Mouse (Mus musculus): ENCODE measurements around the gene Rab29. TPM values are rescaled to one million over a fixed set of nuclear protein-coding genes. Genes with fewer than 3 reads are reported as not detected.

Rab29 gene
- total RNA-seq, 2 experiments from 2014 or later: 9.9 to 10.7 TPM

Other genes with a start within 250 kb of the Rab29 start
- gene Ctse, start 228.9 kb upstream of the Rab29 start, total RNA-seq (2021): not detected
- gene Rab7b, start 178.5 kb upstream of the Rab29 start, total RNA-seq (2021): 1 to 10 TPM; 2.5 to 2.7 TPM
- under 1 TPM; 0.12 to 0.15 TPM for gene Slc26a9, start 123.2 kb upstream of the Rab29 start, total RNA-seq (2021)
- gene Pm20d1, start 69.8 kb upstream of the Rab29 start, total RNA-seq (2021): 1 to 10 TPM; 1.8 to 2.2 TPM
- 10 to 100 TPM; 55.5 to 64.4 TPM for gene Slc41a1, start 39.7 kb upstream of the Rab29 start, total RNA-seq (2021)
- 100 to 1,000 TPM; 150 to 156 TPM for gene Nucks1, start 43.3 kb downstream of the Rab29 start, total RNA-seq (2021)
- gene Slc45a3, start 95.7 kb downstream of the Rab29 start, total RNA-seq (2021): 1 to 10 TPM in 1 of 2 experiments, under 1 TPM in 1; 0.77 to 1.4 TPM
- 10 to 100 TPM; 50.5 to 61.7 TPM for gene Elk4, start 140.4 kb downstream of the Rab29 start, total RNA-seq (2021)
- 10 to 100 TPM; 58.3 to 62.8 TPM for gene Mfsd4a, start 200.8 kb downstream of the Rab29 start, total RNA-seq (2021)

Measured in layer of hippocampus, postnatal 36 days (tissue).